Mouse (Mus musculus) limb, embryonic 15.5 days (tissue): Measurements from ENCODE around the gene Tril. TPM values are rescaled to one million over a fixed set of nuclear protein-coding genes. Genes with fewer than 3 reads are reported as not detected.

Experiments
- ATAC-seq: fragments of 200-750 bp; cut with Nextera tagmentation; 2 replicates; pipeline ENCODE4 v1.8.0; 2017; ENCODE audit warnings: low read depth, moderate TSS enrichment; ENCODE audit not compliant: insufficient number of reproducible peaks, low FRiP score, low TSS enrichment
- H3K27ac ChIP-seq: fragments of 300-500 bp; sonication (generic); 2 replicates; pipeline ENCODE4 v1.5.1; 2015; ENCODE audit warnings: moderate library complexity, mild to moderate bottlenecking, inconsistent platforms
- H3K27me3 ChIP-seq: fragments of 300-500 bp; sonication (generic); 2 replicates; pipeline ENCODE4 v1.6.1; 2015; ENCODE audit warnings: inconsistent platforms
- H3K36me3 ChIP-seq: fragments of 300-500 bp; sonication (generic); 2 replicates; pipeline ENCODE4 v1.6.1; 2015; ENCODE audit warnings: inconsistent platforms
- H3K4me1 ChIP-seq: fragments of 300-500 bp; sonication (generic); 2 replicates; pipeline ENCODE4 v1.6.1; 2015; ENCODE audit warnings: inconsistent platforms
- H3K4me2 ChIP-seq: fragments of 300-500 bp; sonication (generic); 2 replicates; pipeline ENCODE4 v1.6.1; 2015; ENCODE audit warnings: mild to moderate bottlenecking, inconsistent platforms
- H3K4me3 ChIP-seq: fragments of 300-500 bp; sonication (generic); 2 replicates; pipeline ENCODE4 v1.5.1; 2015; ENCODE audit warnings: mild to moderate bottlenecking, inconsistent platforms
- H3K9ac ChIP-seq: fragments of 300-500 bp; sonication (generic); 2 replicates; pipeline ENCODE4 v1.6.1; 2015; ENCODE audit warnings: inconsistent platforms
- H3K9me3 ChIP-seq: fragments of 300-500 bp; sonication (generic); 2 replicates; pipeline ENCODE4 v1.6.1; 2016; ENCODE audit warnings: inconsistent platforms
- WGBS: fragments of 180-500 bp; shearing (Covaris S2); methylation state at CpG from one replicate; pipeline ENCODE4 v1.1.7; 2015; 5-methylcytosine and 5-hydroxymethylcytosine counted together
- polyA plus RNA-seq: library from polyadenylated mRNA; unstranded; fragments of >200 nt; fragmentation: Nextera tagmentation; extraction: Ambion mirVana; gene quantifications from 2 replicates; pipeline ENCODE4 v1.2.1, GENCODE M21; 2015

Tril gene
- polyA plus RNA-seq: 61.0 and 71.2 TPM in 2 replicates

DNA sequence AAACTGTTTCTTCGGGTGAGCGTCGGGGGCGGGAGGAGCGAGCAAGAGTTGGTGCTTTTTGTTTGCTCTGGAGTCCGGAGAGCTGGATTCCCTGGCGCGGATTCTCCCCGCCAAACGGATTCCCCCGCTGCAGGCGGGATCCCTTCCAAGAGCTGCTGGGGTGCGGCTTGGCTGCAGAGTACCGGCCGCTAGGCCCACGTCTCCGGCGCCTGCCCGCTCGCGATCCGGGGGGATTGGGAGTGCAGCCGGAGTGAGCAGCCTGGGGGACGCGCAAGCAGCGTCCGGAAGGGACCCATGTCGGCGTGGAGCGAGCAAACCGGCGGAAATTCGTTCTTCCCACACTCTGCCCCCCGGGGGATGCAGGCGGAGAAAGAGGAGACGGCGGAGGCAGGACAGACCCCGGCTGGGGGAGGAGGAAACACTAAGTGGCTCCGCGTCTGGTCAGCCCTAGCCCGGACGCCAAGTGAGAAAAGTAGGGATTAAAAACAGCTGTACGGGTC, at the start of gene Tril:
TSS of gene Tril (minus strand) at position 345 of the 500 bp plus-strand sequence.
- Histone ChIP-seq H3K36me3 (no peaks in the 10 kb centered on the region), H3K27me3 (peaks cover 18% of the 10 kb centered on the region; the same call in 1 of the 2 replicates), H3K27ac (peak within 1 kb of the TSS; percentile 97), H3K4me3 (peak within 1 kb of the TSS; percentile 62), H3K4me1 (peaks cover 58% of the 10 kb centered on the region), H3K4me2 (peak within 1 kb of the TSS; percentile 92), H3K9me3 (no peaks in the 10 kb centered on the region), H3K9ac (peak within 1 kb of the TSS; percentile 72)
- ATAC-seq: peak; percentile 78
- under 1% methylated on average over 43 of the region's 43 CpGs for WGBS

DNA sequence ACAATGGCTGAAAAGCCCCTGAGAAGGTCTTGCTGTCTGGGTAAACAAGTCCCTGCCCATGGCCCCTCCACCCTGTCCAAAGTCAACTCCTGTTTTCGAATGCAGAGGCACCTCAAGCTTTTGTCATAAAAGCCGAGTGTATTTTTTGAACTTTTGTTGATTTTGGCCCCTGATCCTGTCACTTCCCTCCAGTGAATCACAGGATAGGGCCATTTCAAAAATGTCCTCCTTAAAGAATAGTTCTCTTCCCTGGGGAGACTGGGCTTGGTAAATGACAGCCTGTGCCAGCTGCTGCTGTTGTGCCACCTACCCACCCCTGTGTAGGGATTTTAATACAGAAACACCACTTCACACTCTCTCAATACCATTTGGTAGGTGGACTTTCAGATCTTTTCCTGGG, 42.4 kb upstream of the Tril start:
- Histone ChIP-seq H3K27ac (no peak overlapping the region), H3K9ac (no peak overlapping the region)
- no peak for ATAC-seq

GRCm38 (mm10) chr6:53859106-53859505, 38.5 kb upstream of the Tril start:
- no peaks in the 10 kb centered on the region for H3K27me3 ChIP-seq
- no peak overlapping the region for H3K4me3 ChIP-seq
- no peak for ATAC-seq
- H3K4me2 ChIP-seq: no peak overlapping the region
- H3K27ac ChIP-seq: no peak overlapping the region
- WGBS: 44% methylated on average over 1 of the region's 1 CpGs
- H3K9ac ChIP-seq: no peak overlapping the region
- no peaks in the 10 kb centered on the region for H3K9me3 ChIP-seq
- no peaks in the 10 kb centered on the region for H3K36me3 ChIP-seq
- peaks cover 25% of the 10 kb centered on the region for H3K4me1 ChIP-seq

More for the DNA sequence above, 42.4 kb upstream of the Tril start:
- Histone ChIP-seq H3K36me3 (no peaks in the 10 kb centered on the region), H3K9me3 (no peaks in the 10 kb centered on the region), H3K4me3 (no peak overlapping the region), H3K4me2 (no peak overlapping the region), H3K27me3 (no peaks in the 10 kb centered on the region), H3K4me1 (peaks cover 6% of the 10 kb centered on the region; the same call in 1 of the 2 replicates)
- 75% methylated on average over 2 of the region's 2 CpGs for whole genome bisulfite sequencing

DNA sequence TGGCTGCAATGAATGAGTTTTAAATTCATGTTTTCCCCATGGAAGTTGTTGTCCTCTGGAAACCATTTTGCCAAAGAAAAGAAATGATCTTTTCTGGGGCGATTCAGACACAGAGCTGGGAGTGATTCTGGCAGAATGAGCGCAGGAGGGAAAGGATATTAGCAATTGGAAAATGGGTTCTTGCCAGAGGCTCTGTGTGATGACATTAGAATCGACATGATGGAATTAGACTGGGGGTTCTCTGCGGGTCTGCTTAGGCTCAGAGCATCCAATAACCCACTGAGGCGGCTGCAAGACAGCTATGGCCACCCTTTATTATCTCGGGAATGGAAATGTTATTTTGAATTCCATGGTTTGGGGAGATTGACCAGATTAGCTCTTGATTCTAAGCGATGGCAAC, 37.2 kb upstream of the Tril start:
- H3K27me3 ChIP-seq: no peaks in the 10 kb centered on the region
- H3K9me3 ChIP-seq: no peaks in the 10 kb centered on the region
- H3K36me3 ChIP-seq: no peaks in the 10 kb centered on the region
- H3K4me1 ChIP-seq: peaks cover 26% of the 10 kb centered on the region
- no peak overlapping the region for H3K4me3 ChIP-seq
- H3K9ac ChIP-seq: no peak overlapping the region
- 48% methylated on average over 7 of the region's 7 CpGs for WGBS
- peak overlapping the region; percentile 9 for H3K27ac ChIP-seq
- ATAC-seq: no peak
- H3K4me2 ChIP-seq: no peak overlapping the region

DNA sequence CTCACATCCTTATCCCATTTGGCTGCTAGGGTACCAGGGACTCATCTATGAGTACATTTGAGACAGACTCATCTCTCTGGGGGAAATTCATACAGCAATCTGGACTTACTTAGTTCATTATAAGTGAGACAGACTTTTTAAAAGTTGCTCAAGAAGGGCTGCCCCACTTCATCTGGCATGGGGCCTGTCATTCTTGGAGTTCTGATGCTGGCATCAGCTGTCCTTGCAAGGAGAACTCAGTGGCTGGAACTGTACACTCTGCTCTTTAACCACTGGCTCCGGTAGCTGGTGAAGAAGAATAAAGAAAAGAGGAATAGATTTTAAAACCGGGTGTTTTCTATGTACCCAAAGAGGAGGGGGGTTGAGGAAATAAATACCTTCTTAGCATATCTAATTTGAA, 36.1 kb upstream of the Tril start:
- no peak for ATAC-seq
- WGBS: 66% methylated on average over 2 of the region's 2 CpGs

GRCm38 (mm10) chr6:53854971-53855856, 34.6 kb upstream of the Tril start:
- peak overlapping the region; percentile 51 for H3K27ac ChIP-seq
- no peak overlapping the region for H3K4me3 ChIP-seq
- H3K27me3 ChIP-seq: no peaks in the 10 kb centered on the region
- peaks cover 26% of the 10 kb centered on the region for H3K4me1 ChIP-seq
- H3K9me3 ChIP-seq: no peaks in the 10 kb centered on the region
- no peak overlapping the region for H3K9ac ChIP-seq
- WGBS: 57% methylated on average over 12 of the region's 12 CpGs
- no peak overlapping the region for H3K4me2 ChIP-seq
- H3K36me3 ChIP-seq: no peaks in the 10 kb centered on the region
- ATAC-seq: 0 out of 2 replicates have a peak, but pooled peaks have one; percentile 30

More for the DNA sequence above, 36.1 kb upstream of the Tril start:
- Histone ChIP-seq H3K9ac (no peak overlapping the region), H3K4me3 (no peak overlapping the region), H3K36me3 (no peaks in the 10 kb centered on the region), H3K4me1 (peaks cover 26% of the 10 kb centered on the region), H3K27me3 (no peaks in the 10 kb centered on the region), H3K9me3 (no peaks in the 10 kb centered on the region), H3K27ac (0 out of 2 replicates have a peak overlapping the region, but pooled peaks have one; percentile 4), H3K4me2 (no peak overlapping the region)

DNA sequence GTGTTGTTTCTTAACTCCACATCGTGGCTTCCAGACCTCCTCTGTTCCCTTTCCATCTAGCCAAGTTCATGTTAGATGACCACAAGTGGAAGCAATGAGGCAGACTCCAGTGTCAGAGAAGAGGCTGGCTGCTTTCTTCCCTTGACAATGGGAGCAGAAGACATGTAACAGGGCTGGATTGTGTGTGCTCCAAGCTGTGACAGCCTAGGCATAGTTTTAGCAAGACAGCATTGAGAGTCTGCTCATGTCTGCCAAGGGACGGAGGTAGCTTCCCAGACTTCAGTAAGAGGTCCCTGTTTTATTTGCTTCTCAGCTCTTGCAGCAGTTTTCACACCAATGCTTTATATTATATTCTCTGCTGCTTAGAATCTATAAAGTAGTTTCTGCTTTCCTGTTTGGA, 33.6 kb upstream of the Tril start:
- 60% methylated on average over 2 of the region's 2 CpGs for WGBS
- H3K4me3 ChIP-seq: no peak overlapping the region
- H3K27me3 ChIP-seq: no peaks in the 10 kb centered on the region
- peak overlapping the region; percentile 51 for H3K27ac ChIP-seq
- H3K36me3 ChIP-seq: no peaks in the 10 kb centered on the region
- no peak overlapping the region for H3K9ac ChIP-seq
- peaks cover 26% of the 10 kb centered on the region for H3K4me1 ChIP-seq
- H3K4me2 ChIP-seq: no peak overlapping the region
- ATAC-seq: no peak
- no peaks in the 10 kb centered on the region for H3K9me3 ChIP-seq

DNA sequence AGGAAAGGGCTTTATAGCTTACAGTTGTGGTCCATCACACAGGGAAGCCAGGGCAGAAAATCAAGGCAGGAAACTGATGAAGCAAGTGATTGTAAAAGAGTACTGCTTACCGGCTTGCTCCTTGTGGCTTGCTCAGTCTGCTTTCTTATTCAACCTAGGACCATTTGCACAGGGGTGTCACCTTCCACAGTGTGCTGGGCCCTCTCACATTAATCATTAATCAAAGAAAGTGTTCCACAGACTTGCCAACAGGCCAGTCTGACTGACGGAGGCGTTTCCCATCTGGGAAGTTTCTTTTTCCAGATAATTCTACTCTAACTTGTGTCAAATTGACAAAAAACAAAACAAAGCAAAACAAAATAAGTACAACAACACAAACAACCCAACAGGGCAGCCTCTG, 32.9 kb upstream of the Tril start:
- H3K36me3 ChIP-seq: no peaks in the 10 kb centered on the region
- 62% methylated on average over 3 of the region's 3 CpGs for WGBS
- H3K27ac ChIP-seq: no peak overlapping the region
- no peak overlapping the region for H3K4me3 ChIP-seq
- no peaks in the 10 kb centered on the region for H3K9me3 ChIP-seq
- H3K9ac ChIP-seq: no peak overlapping the region
- no peaks in the 10 kb centered on the region for H3K27me3 ChIP-seq
- ATAC-seq: no peak
- H3K4me2 ChIP-seq: no peak overlapping the region
- peaks cover 24% of the 10 kb centered on the region for H3K4me1 ChIP-seq

DNA sequence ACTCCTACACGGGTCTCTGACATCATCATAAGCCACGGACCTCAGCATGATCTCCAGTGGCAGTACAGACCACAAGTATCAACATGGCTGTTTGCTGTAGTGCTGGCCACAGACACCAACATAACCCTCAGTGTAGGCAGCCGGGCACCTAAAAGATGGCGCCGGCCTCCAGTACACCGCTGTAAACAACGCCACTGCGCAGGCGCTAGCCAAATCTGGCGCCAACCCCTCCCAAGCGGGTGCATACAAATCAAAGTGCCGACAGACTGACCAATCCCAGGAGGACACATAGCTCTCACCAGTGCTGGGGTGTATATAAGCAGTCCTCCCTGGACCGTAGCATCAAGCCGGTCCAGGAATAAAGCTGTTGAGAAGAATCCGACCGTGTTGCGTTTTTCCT, 24.0 kb upstream of the Tril start:
- ATAC-seq: no peak
- H3K36me3 ChIP-seq: no peaks in the 10 kb centered on the region
- H3K4me2 ChIP-seq: no peak overlapping the region
- H3K4me1 ChIP-seq: 0 out of 2 replicates have a peak, but pooled peaks cover 2% of the 10 kb centered on the region
- H3K4me3 ChIP-seq: no peak overlapping the region
- no peak overlapping the region for H3K9ac ChIP-seq
- no peak overlapping the region for H3K27ac ChIP-seq
- H3K27me3 ChIP-seq: no peaks in the 10 kb centered on the region
- no peaks in the 10 kb centered on the region for H3K9me3 ChIP-seq
- 93% methylated on average over 17 of the region's 17 CpGs for WGBS

DNA sequence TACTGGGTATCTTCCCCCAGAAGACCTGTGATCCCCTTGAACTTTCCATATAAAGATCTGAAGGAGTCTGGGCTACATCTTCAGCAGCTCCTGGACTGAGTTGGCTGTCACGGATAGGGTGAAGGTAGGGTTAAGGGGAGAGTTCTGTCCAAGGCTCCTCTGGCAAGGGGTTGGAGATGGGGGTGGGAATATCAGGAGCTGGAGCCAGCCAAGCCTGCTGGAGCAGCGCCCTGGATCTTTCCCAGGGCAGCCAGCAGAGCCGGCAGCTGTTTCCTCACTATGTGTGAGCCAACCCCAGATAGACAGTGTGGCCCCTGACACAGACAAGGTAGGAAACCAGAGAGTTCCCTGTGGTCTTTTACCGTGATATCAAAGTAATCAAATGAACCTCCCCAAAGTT, 4.6 kb upstream of the Tril start:
- Histone ChIP-seq H3K4me2 (no peak overlapping the region), H3K27me3 (no peaks in the 10 kb centered on the region; the same call in 1 of the 2 replicates), H3K9me3 (no peaks in the 10 kb centered on the region), H3K4me1 (peaks cover 23% of the 10 kb centered on the region), H3K36me3 (no peaks in the 10 kb centered on the region), H3K27ac (no peak overlapping the region), H3K4me3 (no peak overlapping the region), H3K9ac (no peak overlapping the region)
- ATAC-seq: peak; percentile 37; the same call in 1 of the 2 replicates
- 36% methylated on average over 4 of the region's 4 CpGs for WGBS

GRCm38 (mm10) chr6:53821041-53821501, 441 bp upstream of the Tril start:
- Histone ChIP-seq H3K4me3 (peak overlapping the region; percentile 62), H3K27me3 (peaks cover 18% of the 10 kb centered on the region; the same call in 1 of the 2 replicates), H3K9ac (peak overlapping the region; percentile 72), H3K9me3 (no peaks in the 10 kb centered on the region), H3K36me3 (no peaks in the 10 kb centered on the region), H3K4me1 (peaks cover 55% of the 10 kb centered on the region), H3K27ac (peak overlapping the region; percentile 97), H3K4me2 (peak overlapping the region; percentile 92)
- ATAC-seq: no peak
- 3% methylated on average over 18 of the region's 18 CpGs for WGBS
